Mouse (Mus musculus): Measurements from ENCODE around the gene Plb1.

- TF ChIP-seq POLR2A (IDR thresholded peaks at IDR 0.05; ENCODE audit: borderline replicate concordance, control insufficient read depth, low read depth, low read length): no peak
- TF ChIP-seq CTCF (IDR thresholded peaks at IDR 0.05; ENCODE audit: control insufficient read depth, insufficient read depth, low read length): no peak
Observed at GRCm38 (mm10) chr5:32361441-32362235, 129.1 kb downstream of the Plb1 start.

All from bone marrow, adult 2 months (tissue).